Mouse (Mus musculus): ENCODE results near the gene Cryzl1.
"Not testable (repeated sequence)": the region's sequence is repeated elsewhere in the genome, so short reads cannot be mapped to it uniquely, and the experiment has no call there.

Gene Cryzl1

DNA sequence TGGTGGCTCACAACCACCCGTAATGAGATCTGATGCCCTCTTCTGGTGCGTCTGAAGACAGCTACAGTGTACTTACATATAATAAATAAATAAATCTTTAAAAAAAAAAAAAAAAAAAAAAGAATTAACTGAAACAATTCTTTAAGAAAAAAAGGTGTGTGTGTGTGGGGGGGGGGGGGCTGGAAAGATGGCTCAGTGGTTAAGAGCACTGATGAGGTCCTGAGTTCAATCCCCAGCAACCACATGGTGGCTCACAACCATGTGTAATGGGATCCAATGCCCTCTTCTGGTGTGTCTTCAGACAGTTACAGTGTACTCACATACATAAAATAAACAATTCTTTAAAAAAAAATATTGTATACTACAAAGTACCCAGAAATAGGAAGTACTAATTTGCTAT is 83.4 kb downstream of the Cryzl1 start:
- not testable (repeated sequence) for ATAC-seq (ENCODE audit: low TSS enrichment)

DNA sequence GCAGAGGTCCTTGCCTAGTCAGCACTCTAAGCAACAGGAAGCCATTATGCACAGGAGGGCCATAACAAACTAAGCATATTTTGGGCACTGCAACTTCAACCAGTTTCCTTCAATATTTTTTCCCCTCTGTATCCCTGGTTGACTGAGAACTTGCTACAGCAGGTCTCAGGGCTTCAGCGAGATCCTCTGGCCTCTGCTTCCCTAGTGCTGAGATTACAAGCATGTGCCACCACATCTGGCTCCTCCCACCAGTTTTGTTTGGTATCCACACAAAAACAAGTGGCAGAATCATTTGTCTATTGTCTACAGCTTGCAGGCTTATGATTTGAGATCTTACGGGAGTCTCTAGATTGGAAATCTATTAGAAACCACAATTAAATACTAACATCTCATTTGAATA is 83.9 kb downstream of the Cryzl1 start:
- ATAC-seq (ENCODE audit: low TSS enrichment), result no peak

DNA sequence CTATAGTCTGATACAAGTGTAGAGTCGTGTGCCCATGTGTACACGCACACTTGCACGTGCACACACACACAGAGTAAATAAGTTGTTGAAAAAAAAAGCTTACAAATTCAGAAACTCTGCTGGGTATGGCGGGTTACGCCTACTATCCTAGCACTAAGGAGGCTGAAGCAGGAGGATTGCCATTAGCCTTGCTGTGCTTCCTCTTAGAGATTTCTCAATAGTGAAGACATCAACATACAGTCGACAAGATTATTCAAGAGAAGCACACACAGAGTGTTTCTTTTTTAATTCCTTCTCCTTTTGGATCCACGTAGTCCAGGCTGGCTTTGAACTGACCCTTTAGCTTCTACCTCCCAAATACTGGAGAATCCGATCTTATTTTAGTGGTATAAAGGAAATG is 88.6 kb downstream of the Cryzl1 start:
- ATAC-seq (ENCODE audit: low TSS enrichment), result no peak

GRCm38 (mm10) chr16:91639636-91640035 is 89.1 kb downstream of the Cryzl1 start:
- peak; percentile 96 for ATAC-seq (ENCODE audit: low TSS enrichment)
